Mouse (Mus musculus): ENCODE results near the gene Gfod2. TPM values are rescaled to one million over a fixed set of nuclear protein-coding genes. Genes with fewer than 3 reads are reported as not detected.

The Gfod2 gene
- polyA plus RNA-seq, 1 experiment from 2014 or later: 57.1 TPM

DNA sequence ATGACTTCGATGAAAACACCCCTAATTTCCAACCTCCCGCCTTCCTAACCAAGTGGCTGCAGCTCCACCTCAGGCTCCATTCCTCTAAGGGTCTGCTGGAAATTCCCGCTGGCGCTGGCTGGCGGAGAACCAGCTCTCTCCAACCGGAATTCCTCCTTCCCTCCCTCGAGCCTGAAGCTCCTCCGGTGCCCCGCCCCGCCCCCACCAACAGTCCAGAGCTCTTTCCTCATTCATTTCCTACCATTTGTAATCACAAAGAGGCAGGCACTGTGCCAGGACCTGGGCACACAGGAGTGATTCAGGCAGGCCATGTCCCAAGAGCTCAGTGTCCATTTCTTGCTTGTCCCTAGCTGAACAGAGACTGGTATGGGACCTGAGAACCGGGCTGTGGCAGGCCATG is 7.9 kb downstream of the Gfod2 start:
- Histone ChIP-seq H3K9ac (peak overlapping the region; percentile 36; the same call in 1 of the 2 replicates), H3K4me2 (peak overlapping the region; percentile 29), H3K4me1 (peaks cover 26% of the 10 kb centered on the region), H3K9me3 (no peaks in the 10 kb centered on the region), H3K4me3 (replicated peaks) (no peak overlapping the region), H3K27me3 (no peaks in the 10 kb centered on the region), H3K36me3 (replicated peaks) (no peaks in the 10 kb centered on the region; the same call in 1 of the 2 replicates), H3K27ac (peak overlapping the region; percentile 61; the same call in 1 of the 2 replicates)
- no peak; the same call in 1 of the 2 replicates for ATAC-seq (ENCODE audit: low FRiP score)
- WGBS: 14% methylated on average over 11 of the region's 11 CpGs

DNA sequence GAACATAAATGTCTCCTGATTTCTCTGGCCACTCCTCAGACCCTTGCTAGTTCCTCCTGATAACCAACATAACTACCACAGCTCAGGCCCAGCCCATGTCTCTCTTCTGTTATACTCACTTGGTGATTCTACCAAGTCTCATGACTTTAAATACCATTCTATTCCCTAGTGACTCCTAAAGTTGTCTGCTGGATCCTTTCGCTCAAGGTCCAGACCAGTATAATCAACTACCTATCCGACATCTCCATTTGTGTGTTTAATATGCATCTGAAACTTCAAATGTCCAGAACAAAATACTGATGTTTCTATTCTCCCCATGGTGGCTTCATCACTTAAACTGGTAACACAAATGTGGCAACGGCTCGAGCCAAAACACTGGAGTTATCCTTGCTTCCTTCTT is 15.2 kb downstream of the Gfod2 start:
- Histone ChIP-seq H3K4me2 (no peak overlapping the region), H3K9ac (no peak overlapping the region), H3K4me1 (no peaks in the 10 kb centered on the region), H3K9me3 (no peaks in the 10 kb centered on the region), H3K27me3 (no peaks in the 10 kb centered on the region), H3K4me3 (replicated peaks) (no peak overlapping the region), H3K27ac (no peak overlapping the region), H3K36me3 (replicated peaks) (peaks cover under 1% of the 10 kb centered on the region; the same call in 1 of the 2 replicates)
- no peak for ATAC-seq (ENCODE audit: low FRiP score)
- WGBS: 90% methylated on average over 4 of the region's 4 CpGs

GRCm38 (mm10) chr8:105739216-105739615 is 19.2 kb downstream of the Gfod2 start:
- no peaks in the 10 kb centered on the region for H3K4me1 ChIP-seq
- H3K4me3 ChIP-seq (replicated peaks): no peak overlapping the region
- no peak overlapping the region for H3K9ac ChIP-seq
- no peak overlapping the region for H3K27ac ChIP-seq
- H3K9me3 ChIP-seq: no peaks in the 10 kb centered on the region
- ATAC-seq (ENCODE audit: low FRiP score): no peak
- 91% methylated on average over 5 of the region's 5 CpGs for WGBS
- H3K27me3 ChIP-seq: no peaks in the 10 kb centered on the region
- 0 out of 2 replicates have a peak, but pooled peaks cover 3% of the 10 kb centered on the region for H3K36me3 ChIP-seq (replicated peaks)
- H3K4me2 ChIP-seq: no peak overlapping the region

DNA sequence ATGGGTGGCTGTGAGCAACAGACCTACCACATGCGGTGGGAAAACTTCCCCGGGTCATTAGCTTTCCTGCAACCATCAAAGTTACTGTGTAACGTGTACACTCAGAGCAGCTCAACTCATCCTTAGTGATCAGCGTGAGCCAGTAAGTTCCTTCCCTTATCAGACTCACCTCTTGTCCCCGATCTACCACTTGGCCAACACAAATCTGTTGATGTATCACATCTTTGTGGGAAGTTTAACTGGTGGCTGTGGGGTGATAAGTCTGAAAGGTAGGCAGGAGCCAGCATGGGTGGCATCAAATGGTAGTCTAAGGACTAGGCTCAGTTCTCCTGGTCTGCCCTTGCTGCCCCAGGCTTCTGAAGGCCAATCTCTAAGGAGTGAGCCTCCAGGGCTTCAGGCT is 26.3 kb downstream of the Gfod2 start:
- H3K4me3 ChIP-seq (replicated peaks): no peak overlapping the region
- H3K36me3 ChIP-seq (replicated peaks): peaks cover 10% of the 10 kb centered on the region
- 94% methylated on average over 5 of the region's 5 CpGs for WGBS
- no peak overlapping the region for H3K27ac ChIP-seq
- H3K9me3 ChIP-seq: no peaks in the 10 kb centered on the region
- no peaks in the 10 kb centered on the region for H3K27me3 ChIP-seq
- H3K4me2 ChIP-seq: no peak overlapping the region
- no peak overlapping the region for H3K9ac ChIP-seq
- H3K4me1 ChIP-seq: no peaks in the 10 kb centered on the region
- ATAC-seq (ENCODE audit: low FRiP score): no peak

GRCm38 (mm10) chr8:105727397-105728124 is 30.9 kb downstream of the Gfod2 start:
- WGBS: 86% methylated on average over 18 of the region's 18 CpGs
- H3K4me2 ChIP-seq: no peak overlapping the region
- no peak overlapping the region for H3K4me3 ChIP-seq (replicated peaks)
- H3K27me3 ChIP-seq: no peaks in the 10 kb centered on the region
- H3K27ac ChIP-seq: no peak overlapping the region
- peaks cover 34% of the 10 kb centered on the region for H3K36me3 ChIP-seq (replicated peaks)
- no peak for ATAC-seq (ENCODE audit: low FRiP score)
- no peak overlapping the region for H3K9ac ChIP-seq
- no peaks in the 10 kb centered on the region for H3K9me3 ChIP-seq
- H3K4me1 ChIP-seq: no peaks in the 10 kb centered on the region

GRCm38 (mm10) chr8:105725726-105726125 is 32.7 kb downstream of the Gfod2 start:
- Histone ChIP-seq H3K9me3 (no peaks in the 10 kb centered on the region), H3K4me2 (no peak overlapping the region), H3K27me3 (no peaks in the 10 kb centered on the region), H3K4me3 (replicated peaks) (no peak overlapping the region), H3K36me3 (replicated peaks) (peaks cover 40% of the 10 kb centered on the region), H3K4me1 (no peaks in the 10 kb centered on the region), H3K9ac (no peak overlapping the region), H3K27ac (no peak overlapping the region)
- WGBS: 87% methylated on average over 5 of the region's 5 CpGs
- no peak for ATAC-seq (ENCODE audit: low FRiP score)

DNA sequence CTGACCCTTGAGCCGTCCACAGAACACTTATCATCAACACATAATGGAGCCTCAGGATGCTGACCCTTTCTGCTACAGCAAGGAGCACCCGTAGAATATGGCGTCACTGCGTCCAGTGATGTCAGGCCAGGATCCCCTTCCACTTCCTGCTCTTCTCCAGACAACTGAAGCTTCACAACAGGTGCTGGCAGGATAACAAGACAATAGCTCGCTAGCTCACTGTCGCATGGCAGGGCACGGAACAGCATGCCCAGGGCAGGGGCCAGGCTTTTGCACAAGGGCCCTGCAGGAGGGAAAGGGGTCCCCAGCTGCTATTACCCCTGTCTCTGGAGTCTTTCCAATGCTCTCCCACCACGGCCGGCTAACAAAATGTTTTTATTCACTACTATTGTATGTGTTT is 35.6 kb downstream of the Gfod2 start:
- Histone ChIP-seq H3K9me3 (no peaks in the 10 kb centered on the region), H3K27ac (no peak overlapping the region), H3K9ac (no peak overlapping the region), H3K4me1 (no peaks in the 10 kb centered on the region), H3K4me3 (replicated peaks) (no peak overlapping the region), H3K27me3 (no peaks in the 10 kb centered on the region), H3K4me2 (no peak overlapping the region), H3K36me3 (replicated peaks) (peaks cover 38% of the 10 kb centered on the region)
- WGBS: 94% methylated on average over 9 of the region's 9 CpGs
- no peak for ATAC-seq (ENCODE audit: low FRiP score)

DNA sequence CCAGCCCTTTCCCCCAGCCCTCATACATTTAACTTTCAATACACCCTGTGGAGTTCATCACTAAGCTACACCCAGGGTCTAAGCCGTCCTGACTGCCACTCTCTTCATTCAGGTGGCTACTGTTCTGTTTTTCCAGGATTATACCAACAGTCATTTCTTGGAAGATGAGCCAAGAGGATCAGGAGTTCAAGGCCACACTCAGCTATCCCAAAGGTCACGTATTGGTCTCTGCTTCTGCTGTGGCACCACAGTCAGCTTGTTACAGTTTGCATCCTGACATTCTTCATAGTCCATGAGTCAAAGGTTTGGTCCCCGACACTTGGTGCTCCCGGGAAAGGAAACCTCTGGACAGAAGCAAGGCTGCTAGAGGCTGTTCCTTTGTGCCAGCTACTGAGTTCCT is 38.8 kb downstream of the Gfod2 start:
- no peak overlapping the region for H3K27ac ChIP-seq
- 87% methylated on average over 4 of the region's 4 CpGs for WGBS
- H3K9me3 ChIP-seq: no peaks in the 10 kb centered on the region
- no peaks in the 10 kb centered on the region for H3K4me1 ChIP-seq
- H3K27me3 ChIP-seq: no peaks in the 10 kb centered on the region
- ATAC-seq (ENCODE audit: low FRiP score): no peak
- no peak overlapping the region for H3K9ac ChIP-seq
- H3K4me3 ChIP-seq (replicated peaks): no peak overlapping the region
- peaks cover 41% of the 10 kb centered on the region for H3K36me3 ChIP-seq (replicated peaks)
- no peak overlapping the region for H3K4me2 ChIP-seq

DNA sequence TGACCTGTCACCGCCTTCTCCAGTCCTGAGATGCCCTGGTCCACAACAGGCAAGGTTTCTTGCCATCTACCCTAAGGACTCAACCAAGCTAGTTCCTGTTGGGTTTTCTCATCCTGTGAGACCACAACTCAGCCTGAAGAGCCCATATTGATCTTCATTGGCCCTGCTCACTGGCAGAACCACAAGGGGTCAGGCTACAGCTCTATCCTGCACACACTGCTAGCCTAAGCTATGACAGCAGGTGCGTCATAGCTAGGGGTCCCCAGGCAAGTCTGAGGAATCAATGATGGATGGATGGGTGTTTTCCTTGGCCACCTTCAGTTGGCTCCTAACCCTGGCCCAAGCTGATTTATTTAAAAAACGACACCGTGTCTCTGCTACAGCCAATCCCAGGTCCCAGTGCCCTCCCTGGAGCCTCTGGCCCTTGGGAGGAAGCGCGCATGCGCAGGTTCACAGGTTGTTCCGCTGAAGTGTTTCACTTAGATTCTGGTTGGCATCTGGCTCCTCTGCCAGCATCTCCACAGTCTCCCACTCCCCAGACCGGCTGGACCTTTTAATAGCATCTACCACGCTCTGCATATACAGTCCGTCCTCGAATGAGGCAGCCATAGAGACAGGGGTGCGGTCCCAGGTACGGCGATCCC is 42.0 kb downstream of the Gfod2 start:
- peaks cover 29% of the 10 kb centered on the region for H3K36me3 ChIP-seq (replicated peaks)
- no peak overlapping the region for H3K9ac ChIP-seq
- H3K27me3 ChIP-seq: no peaks in the 10 kb centered on the region
- no peak overlapping the region for H3K4me3 ChIP-seq (replicated peaks)
- WGBS: 95% methylated on average over 15 of the region's 15 CpGs
- no peak overlapping the region for H3K27ac ChIP-seq
- no peaks in the 10 kb centered on the region for H3K9me3 ChIP-seq
- no peak for ATAC-seq (ENCODE audit: low FRiP score)
- H3K4me1 ChIP-seq: no peaks in the 10 kb centered on the region
- no peak overlapping the region for H3K4me2 ChIP-seq

DNA sequence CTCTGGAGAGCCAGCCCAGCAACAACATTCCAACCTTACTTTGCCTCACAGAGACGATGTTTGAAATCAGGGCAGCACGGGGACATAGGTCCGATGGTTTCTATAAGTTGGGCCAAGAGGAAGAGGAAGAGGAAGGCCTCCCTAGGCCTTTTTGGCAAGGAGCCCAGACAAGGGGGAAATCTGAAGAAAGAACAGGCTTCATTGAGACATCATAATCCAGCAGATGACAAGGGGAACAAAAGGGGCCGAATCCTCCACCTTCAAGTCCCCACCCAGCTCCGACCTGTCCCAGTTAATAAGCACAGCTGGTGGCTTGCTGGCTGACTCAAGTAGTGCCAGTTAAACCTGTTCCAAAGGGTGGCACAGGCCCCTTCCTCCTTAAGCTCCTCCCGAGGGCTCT is 43.4 kb downstream of the Gfod2 start:
- no peak overlapping the region; the same call in 1 of the 2 replicates for H3K27ac ChIP-seq
- H3K27me3 ChIP-seq: no peaks in the 10 kb centered on the region
- no peak overlapping the region for H3K9ac ChIP-seq
- H3K4me1 ChIP-seq: no peaks in the 10 kb centered on the region
- no peak for ATAC-seq (ENCODE audit: low FRiP score)
- H3K4me2 ChIP-seq: no peak overlapping the region
- H3K4me3 ChIP-seq (replicated peaks): no peak overlapping the region
- WGBS: 86% methylated on average over 6 of the region's 6 CpGs
- peaks cover 21% of the 10 kb centered on the region for H3K36me3 ChIP-seq (replicated peaks)
- H3K9me3 ChIP-seq: no peaks in the 10 kb centered on the region

- Histone ChIP-seq H3K27ac (no peak overlapping the region), H3K4me3 (replicated peaks) (no peak overlapping the region), H3K9ac (no peak overlapping the region), H3K4me1 (no peaks in the 10 kb centered on the region), H3K36me3 (replicated peaks) (peaks cover 21% of the 10 kb centered on the region), H3K27me3 (no peaks in the 10 kb centered on the region), H3K9me3 (no peaks in the 10 kb centered on the region), H3K4me2 (no peak overlapping the region)
- WGBS: 2% methylated on average over 3 of the region's 3 CpGs
- peak; percentile 49 for ATAC-seq (ENCODE audit: low FRiP score)
These were observed 44.3 kb downstream of the Gfod2 start for GRCm38 (mm10) chr8:105714139-105714538.

- H3K4me1 ChIP-seq: peaks cover 9% of the 10 kb centered on the region
- WGBS: 88% methylated on average over 3 of the region's 3 CpGs
- no peak for ATAC-seq (ENCODE audit: low FRiP score)
- no peak overlapping the region for H3K4me2 ChIP-seq
- no peak overlapping the region for H3K4me3 ChIP-seq (replicated peaks)
- no peak overlapping the region for H3K9ac ChIP-seq
- no peaks in the 10 kb centered on the region for H3K27me3 ChIP-seq
- H3K36me3 ChIP-seq (replicated peaks): peaks cover 19% of the 10 kb centered on the region
- no peaks in the 10 kb centered on the region for H3K9me3 ChIP-seq
- no peak overlapping the region for H3K27ac ChIP-seq
These were observed 46.2 kb downstream of the Gfod2 start for GRCm38 (mm10) chr8:105712286-105712685.

DNA sequence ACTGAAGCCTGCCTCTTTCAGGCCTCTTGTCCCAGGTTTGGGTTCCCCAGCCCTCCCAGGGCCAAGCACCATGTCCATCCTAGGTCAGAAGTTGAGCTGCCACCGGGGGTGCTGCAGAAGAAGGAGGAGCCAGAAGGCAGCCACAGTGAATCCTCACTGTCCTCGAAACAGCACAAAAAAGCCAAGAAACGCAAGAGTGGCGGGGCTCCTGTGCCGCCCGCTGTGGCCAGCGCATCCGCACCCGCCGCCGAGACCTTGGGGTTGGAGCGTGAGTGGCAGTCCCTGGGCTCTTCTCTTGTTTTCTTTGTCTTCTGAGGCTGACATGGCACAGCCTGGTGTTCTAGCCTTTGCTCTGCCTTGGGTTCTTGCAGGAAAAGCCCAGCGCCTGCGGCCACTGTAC is 49.1 kb downstream of the Gfod2 start:
- WGBS: 76% methylated on average over 14 of the region's 14 CpGs
- Histone ChIP-seq H3K4me1 (peaks cover 22% of the 10 kb centered on the region), H3K9ac (no peak overlapping the region), H3K4me2 (no peak overlapping the region), H3K9me3 (no peaks in the 10 kb centered on the region), H3K27ac (no peak overlapping the region), H3K36me3 (replicated peaks) (peaks cover 3% of the 10 kb centered on the region), H3K27me3 (no peaks in the 10 kb centered on the region), H3K4me3 (replicated peaks) (no peak overlapping the region)
- ATAC-seq (ENCODE audit: low FRiP score): no peak
